Mouse (Mus musculus): ENCODE measurements around the gene Fam227a. TPM values are rescaled to one million over a fixed set of nuclear protein-coding genes. Genes with fewer than 3 reads are reported as not detected.
"Not testable (repeated sequence)": the region's sequence is repeated elsewhere in the genome, so short reads cannot be mapped to it uniquely, and the experiment has no call there.

Fam227a gene
- total RNA-seq, 2 experiments from 2014 or later, result 9.7 to 16.0 TPM

GRCm38 (mm10) chr15:79683707-79684465 lies 25.1 kb upstream of the Fam227a start:
- no peak for DNase-seq

GRCm38 (mm10) chr15:79683146-79683545 lies 24.4 kb upstream of the Fam227a start:
- DNase-seq, result no peak

GRCm38 (mm10) chr15:79681973-79682372 lies 23.2 kb upstream of the Fam227a start:
- no peak for DNase-seq

GRCm38 (mm10) chr15:79677936-79678335 lies 19.2 kb upstream of the Fam227a start:
- DNase-seq, result no peak

GRCm38 (mm10) chr15:79671828-79672348 lies 13.1 kb upstream of the Fam227a start:
- not testable (repeated sequence) for DNase-seq

GRCm38 (mm10) chr15:79670972-79671299 lies 12.2 kb upstream of the Fam227a start:
- no peak for DNase-seq

GRCm38 (mm10) chr15:79670249-79670971 lies 11.7 kb upstream of the Fam227a start, which contains the start of gene Tomm22:
Gene Tomm22 (plus strand): TSS chr15:79670861.
- peak; percentile 88 to 90 for DNase-seq

- no peak for DNase-seq
Observed at GRCm38 (mm10) chr15:79669195-79669594, 10.4 kb upstream of the Fam227a start.

GRCm38 (mm10) chr15:79664666-79665065 lies 5.9 kb upstream of the Fam227a start:
- DNase-seq, result no peak

- no peak for DNase-seq
Observed at GRCm38 (mm10) chr15:79661852-79662251, 3.1 kb upstream of the Fam227a start.

- DNase-seq, result peak; percentile 74 to 81
Observed at GRCm38 (mm10) chr15:79657837-79658530, 772 bp downstream of the Fam227a start.

- peak; percentile 40 to 61 for DNase-seq
Observed at GRCm38 (mm10) chr15:79656451-79656850, 2.3 kb downstream of the Fam227a start.

- DNase-seq, result no peak
Observed at GRCm38 (mm10) chr15:79651481-79651880, 7.3 kb downstream of the Fam227a start.

- DNase-seq, result no peak
Observed at GRCm38 (mm10) chr15:79650569-79650968, 8.2 kb downstream of the Fam227a start.

GRCm38 (mm10) chr15:79648130-79648529 lies 10.6 kb downstream of the Fam227a start:
- DNase-seq, result no peak

- DNase-seq, result no peak
Observed at GRCm38 (mm10) chr15:79645483-79645882, 13.3 kb downstream of the Fam227a start.

- no peak for DNase-seq
Observed at GRCm38 (mm10) chr15:79641135-79641817, 17.5 kb downstream of the Fam227a start.

- DNase-seq, result no peak
Observed at GRCm38 (mm10) chr15:79630471-79630870, 28.3 kb downstream of the Fam227a start.

- no peak for DNase-seq
Observed at GRCm38 (mm10) chr15:79619770-79620414, 38.9 kb downstream of the Fam227a start.

GRCm38 (mm10) chr15:79618456-79618855 lies 40.3 kb downstream of the Fam227a start:
- no peak for DNase-seq

GRCm38 (mm10) chr15:79617135-79617534 lies 41.6 kb downstream of the Fam227a start:
- no peak for DNase-seq

GRCm38 (mm10) chr15:79616729-79617128 lies 42.0 kb downstream of the Fam227a start:
- DNase-seq, result no peak

Data from layer of hippocampus, postnatal 36 days (tissue).